Mouse (Mus musculus): ENCODE data around the gene Ctnna2. TPM values are rescaled to one million over a fixed set of nuclear protein-coding genes. Genes with fewer than 3 reads are reported as not detected.

The Ctnna2 gene
- polyA plus RNA-seq, 1 experiment from 2014 or later, result 7.2 TPM

DNA sequence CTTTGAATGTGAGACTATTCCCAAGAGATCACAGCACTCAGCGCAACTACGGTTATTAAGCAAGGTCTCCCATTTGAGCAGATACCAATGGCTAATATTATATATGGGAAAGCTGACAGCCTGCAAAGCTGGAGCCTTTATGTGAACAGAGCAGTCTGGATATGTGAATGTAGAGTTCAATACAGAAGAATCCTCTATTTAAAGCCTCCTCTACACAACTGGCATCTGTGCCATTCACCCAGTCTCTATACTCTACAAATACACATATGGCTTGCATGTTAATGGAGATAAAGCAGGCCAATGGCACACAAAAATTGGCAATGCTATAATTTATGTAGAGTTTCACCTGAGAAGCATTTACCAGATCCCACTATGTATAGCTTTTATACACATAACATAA, 608.4 kb downstream of the Ctnna2 start:
- ATAC-seq, result no peak
- no peaks in the 10 kb centered on the region for H3K36me3 ChIP-seq
- H3K4me1 ChIP-seq (replicated peaks), result no peaks in the 10 kb centered on the region
- H3K9ac ChIP-seq, result no peak overlapping the region
- no peak overlapping the region for H3K27ac ChIP-seq
- no peaks in the 10 kb centered on the region for H3K27me3 ChIP-seq (replicated peaks)
- H3K4me2 ChIP-seq (replicated peaks), result no peak overlapping the region
- WGBS, result 100% methylated on average over 2 of the region's 2 CpGs
- no peak overlapping the region for H3K4me3 ChIP-seq (replicated peaks)
- no peaks in the 10 kb centered on the region for H3K9me3 ChIP-seq

- Histone ChIP-seq H3K4me3 (replicated peaks) (no peak overlapping the region), H3K27ac (no peak overlapping the region), H3K36me3 (no peaks in the 10 kb centered on the region), H3K9ac (no peak overlapping the region), H3K4me2 (replicated peaks) (no peak overlapping the region), H3K9me3 (no peaks in the 10 kb centered on the region), H3K4me1 (replicated peaks) (no peaks in the 10 kb centered on the region), H3K27me3 (replicated peaks) (no peaks in the 10 kb centered on the region)
- 71% methylated on average over 6 of the region's 6 CpGs for WGBS
- no peak for ATAC-seq
Measured at GRCm38 (mm10) chr6:77358471-77358837, 621.0 kb downstream of the Ctnna2 start.

DNA sequence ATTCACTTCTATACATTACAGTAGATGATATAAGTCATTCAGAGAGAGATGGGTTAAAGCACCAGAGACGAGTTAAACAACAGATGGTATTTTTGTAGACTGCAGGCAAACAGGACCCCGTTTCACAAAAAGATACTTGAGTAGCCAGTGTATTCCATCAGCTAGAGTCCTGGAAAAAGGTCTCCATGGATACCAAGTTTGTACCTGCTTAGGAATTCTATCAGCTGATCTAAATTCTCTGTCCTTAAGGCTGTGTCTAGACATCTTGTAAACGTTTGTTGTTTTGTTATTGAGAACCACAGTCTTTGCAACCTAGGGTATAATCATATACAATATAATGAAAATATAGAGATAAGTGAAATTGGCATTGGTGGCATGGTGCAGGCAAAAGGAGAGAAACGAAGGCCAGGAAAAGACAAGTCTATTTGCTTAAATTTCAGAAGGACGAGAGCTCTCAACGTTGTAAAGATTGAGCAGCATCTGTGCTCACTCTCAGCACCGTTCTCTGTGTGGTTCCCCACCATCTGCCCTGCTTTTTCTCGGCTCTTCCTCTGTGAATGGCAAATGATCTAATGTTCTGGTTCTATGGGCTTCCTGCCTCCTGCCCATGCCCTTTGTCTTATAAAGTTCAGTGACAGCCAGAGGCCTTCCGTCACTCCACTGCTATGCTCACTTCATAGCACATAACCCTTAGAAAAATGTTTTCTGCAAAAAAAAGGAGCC, 621.6 kb downstream of the Ctnna2 start:
- Histone ChIP-seq H3K27me3 (replicated peaks) (no peaks in the 10 kb centered on the region), H3K4me2 (replicated peaks) (no peak overlapping the region), H3K4me1 (replicated peaks) (no peaks in the 10 kb centered on the region), H3K36me3 (no peaks in the 10 kb centered on the region), H3K27ac (no peak overlapping the region), H3K9ac (no peak overlapping the region), H3K9me3 (no peaks in the 10 kb centered on the region), H3K4me3 (replicated peaks) (no peak overlapping the region)
- 66% methylated on average over 9 of the region's 9 CpGs for WGBS
- no peak for ATAC-seq

DNA sequence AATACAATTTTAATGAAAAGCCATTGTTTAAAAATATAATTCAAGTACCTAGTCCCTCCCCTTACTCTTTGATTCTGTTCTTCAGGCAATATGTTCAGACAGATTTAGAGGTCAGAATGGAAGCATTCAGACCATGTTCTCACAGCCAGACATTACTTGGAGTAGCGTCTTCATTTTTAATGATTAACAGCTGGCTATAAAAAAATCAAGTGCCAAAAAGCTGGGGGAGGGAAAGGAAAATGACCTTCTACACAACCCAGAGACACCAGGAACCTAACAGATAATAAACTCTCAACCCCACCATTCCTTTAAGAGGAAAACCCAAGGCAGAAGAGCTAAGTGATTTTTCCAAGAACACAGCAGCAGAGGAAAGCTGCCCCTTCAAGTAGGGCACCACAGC, 624.7 kb downstream of the Ctnna2 start:
- ATAC-seq, result no peak
- 10% methylated on average over 1 of the region's 1 CpGs for WGBS
- H3K9ac ChIP-seq, result no peak overlapping the region

GRCm38 (mm10) chr6:77343781-77344180, 635.7 kb downstream of the Ctnna2 start:
- Histone ChIP-seq H3K27ac (no peak overlapping the region), H3K4me1 (replicated peaks) (no peaks in the 10 kb centered on the region), H3K4me2 (replicated peaks) (no peak overlapping the region), H3K9ac (no peak overlapping the region), H3K9me3 (no peaks in the 10 kb centered on the region), H3K27me3 (replicated peaks) (no peaks in the 10 kb centered on the region), H3K36me3 (no peaks in the 10 kb centered on the region), H3K4me3 (replicated peaks) (no peak overlapping the region)
- no peak for ATAC-seq

More for the DNA sequence above, 624.7 kb downstream of the Ctnna2 start:
- Histone ChIP-seq H3K4me3 (replicated peaks) (no peak overlapping the region), H3K27ac (no peak overlapping the region), H3K4me2 (replicated peaks) (no peak overlapping the region), H3K9me3 (no peaks in the 10 kb centered on the region), H3K36me3 (no peaks in the 10 kb centered on the region), H3K4me1 (replicated peaks) (no peaks in the 10 kb centered on the region), H3K27me3 (replicated peaks) (no peaks in the 10 kb centered on the region)

DNA sequence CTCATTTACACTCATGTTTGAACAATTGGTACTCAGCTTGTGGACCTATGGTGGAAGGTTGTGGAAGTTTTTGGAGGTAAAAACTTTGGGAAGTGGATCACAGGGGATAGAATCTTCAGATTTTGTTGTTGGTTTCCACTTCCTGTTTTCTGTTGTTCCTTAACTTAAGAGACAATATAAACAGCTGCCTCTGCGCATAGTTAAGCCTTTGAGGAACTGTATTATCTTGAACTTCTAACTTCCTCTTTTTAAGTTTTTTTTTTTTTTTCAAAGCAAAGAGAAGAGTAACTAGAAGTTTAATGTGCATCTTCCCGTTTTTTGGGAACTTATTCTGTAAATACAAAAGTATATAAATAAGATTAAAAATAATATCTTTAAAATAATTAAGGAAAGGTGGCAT, 644.0 kb downstream of the Ctnna2 start:
- no peak overlapping the region for H3K27ac ChIP-seq
- H3K4me2 ChIP-seq (replicated peaks), result no peak overlapping the region
- ATAC-seq, result no peak
- H3K4me3 ChIP-seq (replicated peaks), result no peak overlapping the region
- H3K4me1 ChIP-seq (replicated peaks), result no peaks in the 10 kb centered on the region
- H3K9me3 ChIP-seq, result no peaks in the 10 kb centered on the region
- no peaks in the 10 kb centered on the region for H3K27me3 ChIP-seq (replicated peaks)
- H3K36me3 ChIP-seq, result no peaks in the 10 kb centered on the region
- WGBS, result 82% methylated on average over 2 of the region's 2 CpGs
- H3K9ac ChIP-seq, result no peak overlapping the region

DNA sequence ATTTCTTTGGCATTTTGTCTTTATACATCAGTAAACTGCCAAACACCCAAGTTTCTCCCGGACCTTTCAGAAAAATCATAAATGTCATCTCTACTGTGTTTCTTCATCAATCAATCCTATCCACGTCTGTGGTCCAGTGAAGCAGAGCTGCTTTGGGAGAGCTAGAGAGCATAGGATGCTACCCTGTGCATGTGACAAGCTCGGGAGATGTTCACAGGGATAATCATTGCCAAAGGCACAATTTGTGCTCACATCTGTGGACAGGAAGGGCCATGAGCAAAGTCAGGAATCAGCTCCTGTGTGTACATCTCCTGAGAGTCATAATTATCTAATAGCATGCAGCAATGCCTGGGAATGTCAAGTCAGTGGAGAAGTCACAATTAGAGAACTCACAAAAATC, 654.8 kb downstream of the Ctnna2 start:
- no peaks in the 10 kb centered on the region for H3K36me3 ChIP-seq
- WGBS, result 74% methylated on average over 3 of the region's 3 CpGs

DNA sequence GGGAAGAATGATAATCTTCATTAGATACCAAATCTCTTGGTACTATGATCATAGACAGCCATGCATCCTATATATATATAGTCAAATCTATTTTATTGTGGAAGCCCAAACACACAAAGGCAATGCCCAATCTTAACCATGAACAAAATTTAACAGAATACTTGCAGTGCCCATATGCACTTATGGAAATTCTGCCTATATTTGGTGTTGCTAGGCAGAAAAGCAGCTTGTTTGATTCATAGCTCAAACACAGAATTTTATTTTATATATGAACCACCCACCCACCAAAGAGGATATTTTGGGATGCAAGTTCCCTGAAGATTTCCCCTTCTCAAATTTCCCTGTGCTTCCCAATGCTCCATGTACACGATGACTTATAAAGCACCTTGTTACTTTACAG, 655.2 kb downstream of the Ctnna2 start:
- no peak for ATAC-seq

More for the DNA sequence above, 654.8 kb downstream of the Ctnna2 start:
- H3K4me1 ChIP-seq (replicated peaks), result no peaks in the 10 kb centered on the region
- no peak overlapping the region for H3K4me2 ChIP-seq (replicated peaks)
- H3K27ac ChIP-seq, result no peak overlapping the region
- no peak for ATAC-seq
- H3K9ac ChIP-seq, result no peak overlapping the region
- H3K4me3 ChIP-seq (replicated peaks), result no peak overlapping the region
- no peaks in the 10 kb centered on the region for H3K9me3 ChIP-seq
- H3K27me3 ChIP-seq (replicated peaks), result no peaks in the 10 kb centered on the region

GRCm38 (mm10) chr6:77306796-77307195, 672.7 kb downstream of the Ctnna2 start:
- no peak overlapping the region for H3K4me3 ChIP-seq (replicated peaks)
- H3K4me2 ChIP-seq (replicated peaks), result no peak overlapping the region
- 94% methylated on average over 3 of the region's 3 CpGs for WGBS
- no peaks in the 10 kb centered on the region for H3K36me3 ChIP-seq
- no peaks in the 10 kb centered on the region for H3K4me1 ChIP-seq (replicated peaks)
- ATAC-seq, result no peak
- no peaks in the 10 kb centered on the region for H3K9me3 ChIP-seq
- no peak overlapping the region for H3K27ac ChIP-seq
- H3K9ac ChIP-seq, result no peak overlapping the region
- H3K27me3 ChIP-seq (replicated peaks), result no peaks in the 10 kb centered on the region

More for the DNA sequence above, 655.2 kb downstream of the Ctnna2 start:
- Histone ChIP-seq H3K9ac (no peak overlapping the region), H3K27me3 (replicated peaks) (no peaks in the 10 kb centered on the region), H3K36me3 (no peaks in the 10 kb centered on the region), H3K9me3 (no peaks in the 10 kb centered on the region), H3K27ac (no peak overlapping the region), H3K4me2 (replicated peaks) (no peak overlapping the region), H3K4me1 (replicated peaks) (no peaks in the 10 kb centered on the region), H3K4me3 (replicated peaks) (no peak overlapping the region)
- 85% methylated on average over 1 of the region's 1 CpGs for WGBS

DNA sequence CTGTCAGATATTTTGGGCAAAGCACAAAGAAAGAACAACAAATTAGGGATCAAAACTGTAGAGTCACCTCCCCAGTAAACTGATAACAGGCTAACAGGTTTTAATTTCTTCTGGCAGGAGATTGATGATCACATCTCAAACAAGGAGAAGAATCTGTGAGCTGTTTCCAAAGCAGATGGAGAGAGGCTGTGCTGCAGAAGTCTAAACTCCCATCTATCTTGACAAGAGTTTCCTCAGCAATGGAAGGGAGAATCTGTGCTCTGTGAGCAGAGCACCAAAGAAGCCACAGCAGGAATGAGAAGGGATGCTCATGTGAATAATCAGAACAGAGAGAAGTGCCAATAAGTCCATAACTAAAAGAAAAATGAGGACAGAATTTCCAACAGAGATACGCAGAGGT, 678.2 kb downstream of the Ctnna2 start:
- H3K4me2 ChIP-seq (replicated peaks), result no peak overlapping the region
- H3K9ac ChIP-seq, result no peak overlapping the region
- no peak overlapping the region for H3K27ac ChIP-seq
- H3K36me3 ChIP-seq, result no peaks in the 10 kb centered on the region
- WGBS, result 88% methylated on average over 1 of the region's 1 CpGs
- no peak overlapping the region for H3K4me3 ChIP-seq (replicated peaks)
- no peak for ATAC-seq
- no peaks in the 10 kb centered on the region for H3K4me1 ChIP-seq (replicated peaks)
- no peaks in the 10 kb centered on the region for H3K9me3 ChIP-seq
- no peaks in the 10 kb centered on the region for H3K27me3 ChIP-seq (replicated peaks)

- Histone ChIP-seq H3K9ac (no peak overlapping the region), H3K4me3 (replicated peaks) (no peak overlapping the region), H3K4me1 (replicated peaks) (no peaks in the 10 kb centered on the region), H3K27me3 (replicated peaks) (no peaks in the 10 kb centered on the region), H3K36me3 (no peaks in the 10 kb centered on the region), H3K9me3 (no peaks in the 10 kb centered on the region), H3K27ac (no peak overlapping the region), H3K4me2 (replicated peaks) (no peak overlapping the region)
- WGBS, result 75% methylated on average over 6 of the region's 6 CpGs
- ATAC-seq, result no peak
Measured at GRCm38 (mm10) chr6:77291415-77291814, 688.1 kb downstream of the Ctnna2 start.

DNA sequence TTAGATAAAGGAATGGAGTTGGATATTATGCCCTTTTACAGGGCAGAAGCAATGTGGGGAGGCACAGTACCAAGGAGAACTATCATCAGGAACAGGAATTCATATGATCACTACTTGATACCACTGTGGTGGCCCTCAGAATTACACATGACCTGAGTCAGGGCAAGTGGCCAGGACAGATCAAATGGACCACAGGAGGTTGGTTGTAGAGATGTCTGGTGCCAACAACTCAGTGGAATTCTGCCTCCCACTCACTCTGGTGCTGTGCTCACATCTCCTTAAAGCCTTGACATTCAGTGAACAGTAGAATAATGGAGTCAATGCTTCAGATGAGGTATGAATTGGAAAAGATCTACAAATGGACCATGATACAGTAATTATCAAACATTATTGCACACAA, 691.1 kb downstream of the Ctnna2 start:
- no peak for ATAC-seq
- H3K4me2 ChIP-seq (replicated peaks), result no peak overlapping the region

GRCm38 (mm10) chr6:77286317-77286716, 693.2 kb downstream of the Ctnna2 start:
- Histone ChIP-seq H3K36me3 (no peaks in the 10 kb centered on the region), H3K4me2 (replicated peaks) (no peak overlapping the region), H3K27me3 (replicated peaks) (no peaks in the 10 kb centered on the region), H3K9me3 (no peaks in the 10 kb centered on the region), H3K4me1 (replicated peaks) (no peaks in the 10 kb centered on the region), H3K27ac (no peak overlapping the region), H3K9ac (no peak overlapping the region), H3K4me3 (replicated peaks) (no peak overlapping the region)
- 87% methylated on average over 5 of the region's 5 CpGs for WGBS
- no peak for ATAC-seq

More for the DNA sequence above, 691.1 kb downstream of the Ctnna2 start:
- no peak overlapping the region for H3K4me3 ChIP-seq (replicated peaks)
- no peaks in the 10 kb centered on the region for H3K27me3 ChIP-seq (replicated peaks)
- no peaks in the 10 kb centered on the region for H3K9me3 ChIP-seq
- no peak overlapping the region for H3K27ac ChIP-seq
- no peak overlapping the region for H3K9ac ChIP-seq
- no peaks in the 10 kb centered on the region for H3K36me3 ChIP-seq
- no peaks in the 10 kb centered on the region for H3K4me1 ChIP-seq (replicated peaks)
